ENCODE assay signal across 24 mouse cellular contexts in genomic region chr7:58595951-58596350, GRCm38 (mm10).
"Had no signal": no experiment of that assay in that cellular context is flagged by ENCODE, and none has a peak within 500 bp of the region (broad histone marks: within the 10 kb centered on the region; RNA-seq: fewer than 3 reads in every experiment).

No protein-coding gene starts in this region.

- H3K9ac ChIP-seq: heart, embryonic 13.5 days; heart, embryonic 15.5 days; hindbrain, embryonic 15.5 days; kidney, embryonic 15.5 days; limb, embryonic 13.5 days; limb, embryonic 15.5 days; liver, embryonic 12.5 days had no signal

- ATAC-seq: intestine, embryonic 16.5 days; liver, embryonic 12.5 days had no signal

- H3K4me1 ChIP-seq: heart, embryonic 13.5 days; heart, embryonic 15.5 days; hindbrain, embryonic 15.5 days; kidney, embryonic 15.5 days; limb, embryonic 13.5 days; limb, embryonic 15.5 days; liver, embryonic 12.5 days had no signal

- DNase-seq: gastrocnemius, postnatal 14 days; gastrocnemius, postnatal 36 days; heart, adult 11 months; heart, adult 2 months; heart, postnatal 14 days; heart, postnatal 36 days; kidney, adult 11 months; kidney, adult 2 months; kidney, adult 9 months; kidney, postnatal 14 days; kidney, postnatal 36 days; layer of hippocampus, adult 9-11 months; layer of hippocampus, postnatal 36 days; left cerebral cortex, postnatal 4 days had no signal

- H3K9me3 ChIP-seq: heart, embryonic 13.5 days; heart, embryonic 15.5 days; hindbrain, embryonic 15.5 days; kidney, embryonic 15.5 days; limb, embryonic 13.5 days; limb, embryonic 15.5 days; liver, embryonic 12.5 days had no signal

- H3K27me3 ChIP-seq: heart, embryonic 13.5 days; heart, embryonic 15.5 days; hindbrain, embryonic 15.5 days; kidney, embryonic 15.5 days; limb, embryonic 13.5 days; limb, embryonic 15.5 days; liver, embryonic 12.5 days had no signal

- H3K36me3 ChIP-seq: heart, embryonic 13.5 days; heart, embryonic 15.5 days; hindbrain, embryonic 15.5 days; kidney, embryonic 15.5 days; limb, embryonic 13.5 days; limb, embryonic 15.5 days; liver, embryonic 12.5 days had no signal

- H3K27ac ChIP-seq: heart, adult 2 months; heart, embryonic 13.5 days; heart, embryonic 15.5 days; hindbrain, embryonic 15.5 days; kidney, embryonic 15.5 days; kidney, postnatal 0 days; limb, embryonic 13.5 days; limb, embryonic 15.5 days; liver, embryonic 12.5 days had no signal

- H3K4me3 ChIP-seq: heart, adult 2 months; heart, embryonic 13.5 days; heart, embryonic 15.5 days; hindbrain, embryonic 15.5 days; kidney, embryonic 15.5 days; limb, embryonic 13.5 days; limb, embryonic 15.5 days; liver, embryonic 12.5 days had no signal

- H3K4me2 ChIP-seq: heart, embryonic 11.5 days; heart, embryonic 13.5 days; heart, embryonic 15.5 days; hindbrain, embryonic 15.5 days; kidney, embryonic 15.5 days; limb, embryonic 13.5 days; limb, embryonic 15.5 days; liver, embryonic 12.5 days had no signal
